Mouse (Mus musculus) myocyte (in vitro differentiated cells): ENCODE measurements around the gene Evi2.

Source experiments
- MAX ChIP-seq: IDR thresholded peaks from one replicate; pipeline ENCODE4 v1.6.1; 2011; ENCODE audit warnings: low read depth, mild to moderate bottlenecking, control low read depth
- MYOD1 ChIP-seq, 3 experiments: IDR thresholded peaks; one replicate each; pipeline ENCODE4 v1.6.1; 2011; ENCODE audit warnings: control low read depth in 2 of 3, low read depth in 2 of 3, mild to moderate bottlenecking in 2 of 3, moderate library complexity in 1 of 3; ENCODE audit not compliant: insufficient read length in 2 of 3, control insufficient read depth in 1 of 3
- POLR2A ChIP-seq: IDR thresholded peaks from one replicate; pipeline ENCODE4 v1.6.1; 2011; ENCODE audit warnings: low read depth, mild to moderate bottlenecking, control low read depth, moderate library complexity; ENCODE audit not compliant: insufficient read length
- TCF12 ChIP-seq: IDR thresholded peaks from one replicate; pipeline ENCODE4 v1.6.1; 2011; ENCODE audit warnings: mild to moderate bottlenecking, control low read depth; ENCODE audit not compliant: poor library complexity, insufficient read depth, severe bottlenecking
- TCF3 ChIP-seq: IDR thresholded peaks from one replicate; pipeline ENCODE4 v1.6.1; 2011; ENCODE audit warnings: low read depth, control low read depth; ENCODE audit not compliant: insufficient read length
- USF1 ChIP-seq: IDR thresholded peaks from one replicate; pipeline ENCODE4 v1.6.1; 2011; ENCODE audit warnings: low read depth, mild to moderate bottlenecking, control low read depth, moderate library complexity

- TF ChIP-seq TCF12 (no peak), USF1 (no peak), MYOD1 (IDR thresholded peaks at IDR 0.05; ENCODE audit: control insufficient read depth in 1 of 3, insufficient read length in 2 of 3, low read depth in 2 of 3) (no peak), POLR2A (no peak), MAX (no peak), TCF3 (no peak)
Observed at GRCm38 (mm10) chr11:79529226-79529625, 1.2 kb downstream of the Evi2 start.
